Comparison of ENCODE assay signal across 8 mouse cellular contexts in the genomic region with DNA sequence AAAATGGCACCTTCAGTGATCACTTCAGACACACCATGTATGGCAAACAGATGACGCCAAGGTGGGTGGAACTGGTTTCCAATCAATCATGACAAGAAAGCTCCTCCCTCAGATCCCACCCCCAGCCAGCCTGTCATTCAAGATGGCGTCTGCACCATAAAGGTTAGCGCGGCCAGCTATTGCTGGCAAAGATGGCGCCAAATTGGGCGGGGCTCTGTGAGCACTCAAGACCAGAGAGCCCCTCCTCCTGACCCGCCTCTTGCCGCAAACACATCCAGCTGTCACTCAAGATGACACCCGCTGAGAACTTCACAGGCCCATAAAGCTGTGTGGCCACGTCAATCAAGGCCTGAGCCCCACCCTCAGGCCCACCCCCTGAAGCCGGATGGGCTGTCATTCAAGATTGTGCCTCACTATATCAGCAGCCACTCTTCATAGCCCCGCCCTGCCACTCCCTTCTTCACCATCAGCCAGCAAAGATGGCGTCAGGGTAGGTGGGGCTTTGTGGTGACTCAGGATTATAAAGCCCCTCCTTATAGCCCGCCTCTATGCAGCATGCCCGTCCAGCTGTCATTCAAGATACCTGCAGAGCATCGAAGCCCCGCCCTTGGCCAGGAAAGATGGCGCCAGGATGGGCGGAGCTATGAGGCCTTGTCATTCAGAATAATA. TPM values are rescaled to one million over a fixed set of nuclear protein-coding genes. Genes with fewer than 3 reads are reported as not detected.
DNase-seq lines count a peak whose midpoint lies in the region; ATAC-seq and TF ChIP-seq lines count a peak whose summit lies in the region.

No protein-coding gene starts in this region.

- no peak overlapping the region for H3K9ac ChIP-seq in intestine, postnatal 0 days (ENCODE audit: low read depth, low read length)
- H3K9ac ChIP-seq in midbrain, embryonic 12.5 days (replicated peaks): no peak overlapping the region
- H3K9ac ChIP-seq in stomach, embryonic 15.5 days: no peak overlapping the region

- 46% methylated on average over 19 of the region's 19 CpGs for WGBS in embryonic facial prominence, embryonic 10.5 days
- WGBS in intestine, postnatal 0 days: 39% methylated on average over 19 of the region's 19 CpGs
- WGBS in midbrain, embryonic 12.5 days: 49% methylated on average over 19 of the region's 19 CpGs
- WGBS in stomach, embryonic 15.5 days: 46% methylated on average over 19 of the region's 19 CpGs

- H3K27ac ChIP-seq in embryonic facial prominence, embryonic 10.5 days (replicated peaks): peak overlapping the region; percentile 89
- H3K27ac ChIP-seq in intestine, postnatal 0 days (ENCODE audit: low read depth, low read length): peak overlapping the region; percentile 84
- H3K27ac ChIP-seq in midbrain, embryonic 12.5 days (replicated peaks): peak overlapping the region; percentile 93
- peak overlapping the region; percentile 95 for H3K27ac ChIP-seq in stomach, embryonic 15.5 days

- peak overlapping the region; percentile 68 for H3K4me3 ChIP-seq in embryonic facial prominence, embryonic 10.5 days
- H3K4me3 ChIP-seq in intestine, postnatal 0 days (ENCODE audit: low read depth, low read length): peak overlapping the region; percentile 52
- peak overlapping the region; percentile 59 for H3K4me3 ChIP-seq in midbrain, embryonic 12.5 days
- H3K4me3 ChIP-seq in stomach, embryonic 15.5 days (replicated peaks): peak overlapping the region; percentile 50

- intact Hi-C loops in left cerebral cortex, postnatal 25 days (cut with DNase I): loop anchor here (2.0 kb wide), 1 partner anchor 190 kb away; no protein-coding TSS in a partner anchor

- ATAC-seq in intestine, postnatal 0 days: peak; percentile 83
- ATAC-seq in midbrain, embryonic 12.5 days (ENCODE audit: low FRiP score, low read depth): peak; percentile 85
- peak; percentile 84 for ATAC-seq in stomach, embryonic 15.5 days (ENCODE audit: insufficient read depth, low FRiP score, low read depth)

- TF ChIP-seq CTCF in intestine, postnatal 0 days (IDR thresholded peaks at IDR 0.05; ENCODE audit: low read depth): no peak

- peak; percentile 40 to 64 for DNase-seq in spleen, postnatal 4 days (ENCODE audit: low spot score in 2 of 2)
- DNase-seq in spleen, adult 12 weeks (ENCODE audit: low spot score): no peak
- peak; percentile 90 for DNase-seq in embryonic facial prominence, embryonic 10.5 days (ENCODE audit: low spot score)
- DNase-seq in gonadal fat pad, adult 2 months (ENCODE audit: low read depth): peak; percentile 78
- peak; percentile 89 to 98 for DNase-seq in left cerebral cortex, postnatal 25 days (ENCODE audit: low spot score in 2 of 2)

- peaks cover 43% of the 10 kb centered on the region for H3K9me3 ChIP-seq in embryonic facial prominence, embryonic 10.5 days
- peaks cover 8% of the 10 kb centered on the region; the same call in 1 of the 2 replicates for H3K9me3 ChIP-seq in intestine, postnatal 0 days (ENCODE audit: control insufficient read depth)
- H3K9me3 ChIP-seq in midbrain, embryonic 12.5 days: peaks cover 26% of the 10 kb centered on the region
- no peaks in the 10 kb centered on the region for H3K9me3 ChIP-seq in stomach, embryonic 15.5 days

- H3K4me2 ChIP-seq in intestine, postnatal 0 days (replicated peaks; ENCODE audit: low read depth): peak overlapping the region; percentile 63
- H3K4me2 ChIP-seq in midbrain, embryonic 12.5 days (replicated peaks): peak overlapping the region; percentile 44
- peak overlapping the region; percentile 46 for H3K4me2 ChIP-seq in stomach, embryonic 15.5 days

- no peaks in the 10 kb centered on the region for H3K4me1 ChIP-seq in embryonic facial prominence, embryonic 10.5 days
- H3K4me1 ChIP-seq in intestine, postnatal 0 days (replicated peaks; ENCODE audit: control insufficient read depth, insufficient read depth, low read length): no peaks in the 10 kb centered on the region
- H3K4me1 ChIP-seq in midbrain, embryonic 12.5 days: no peaks in the 10 kb centered on the region
- H3K4me1 ChIP-seq in stomach, embryonic 15.5 days: no peaks in the 10 kb centered on the region

- no peaks in the 10 kb centered on the region for H3K27me3 ChIP-seq in embryonic facial prominence, embryonic 10.5 days (replicated peaks; ENCODE audit: low read depth, poor library complexity, severe bottlenecking)
- no peaks in the 10 kb centered on the region for H3K27me3 ChIP-seq in intestine, postnatal 0 days (replicated peaks; ENCODE audit: control insufficient read depth, insufficient read depth, low read length)
- no peaks in the 10 kb centered on the region for H3K27me3 ChIP-seq in midbrain, embryonic 12.5 days
- H3K27me3 ChIP-seq in stomach, embryonic 15.5 days (replicated peaks): no peaks in the 10 kb centered on the region

- H3K36me3 ChIP-seq in embryonic facial prominence, embryonic 10.5 days (replicated peaks): peaks cover 42% of the 10 kb centered on the region
- H3K36me3 ChIP-seq in intestine, postnatal 0 days (ENCODE audit: control insufficient read depth, insufficient read depth): no peaks in the 10 kb centered on the region
- peaks cover 18% of the 10 kb centered on the region for H3K36me3 ChIP-seq in midbrain, embryonic 12.5 days
- no peaks in the 10 kb centered on the region; the same call in 1 of the 2 replicates for H3K36me3 ChIP-seq in stomach, embryonic 15.5 days

RNA-seq across cellular contexts. Expression of gene Peg3, which starts 1.8 kb away (rescaled TPM):
- 218 and 249 TPM in 2 replicates for polyA plus RNA-seq in embryonic facial prominence, embryonic 10.5 days (2016; fragmentation: Nextera tagmentation; extraction: Ambion mirVana)
- polyA plus RNA-seq in gonadal fat pad, adult 2 months (2012; rRNA removed): 8.6 and 8.9 TPM in 2 replicates
- polyA plus RNA-seq in intestine, postnatal 0 days (2015; fragmentation: Nextera tagmentation; extraction: Ambion mirVana): 15.6 and 16.6 TPM in 2 replicates
- 100 to 1,000 TPM; 201 to 222 TPM for total RNA-seq in left cerebral cortex, postnatal 25 days (2021)
- polyA plus RNA-seq in midbrain, embryonic 12.5 days (2016; fragmentation: Nextera tagmentation; extraction: Ambion mirVana): 104 and 105 TPM in 2 replicates
- polyA plus RNA-seq in stomach, embryonic 15.5 days (2015; fragmentation: Nextera tagmentation; extraction: Ambion mirVana): 134 and 157 TPM in 2 replicates

RNA-seq across cellular contexts. Expression of gene Usp29, which starts 2.0 kb away (rescaled TPM):
- 15.9 and 17.6 TPM in 2 replicates for polyA plus RNA-seq in embryonic facial prominence, embryonic 10.5 days (2016; fragmentation: Nextera tagmentation; extraction: Ambion mirVana)
- polyA plus RNA-seq in gonadal fat pad, adult 2 months (2012; rRNA removed): 0.04 TPM in 1 of 2 replicates, not detected in the other
- 0.68 and 0.71 TPM in 2 replicates for polyA plus RNA-seq in intestine, postnatal 0 days (2015; fragmentation: Nextera tagmentation; extraction: Ambion mirVana)
- 10 to 100 TPM; 41.2 to 43.8 TPM for total RNA-seq in left cerebral cortex, postnatal 25 days (2021)
- 17.5 and 18.9 TPM in 2 replicates for polyA plus RNA-seq in midbrain, embryonic 12.5 days (2016; fragmentation: Nextera tagmentation; extraction: Ambion mirVana)
- 5.7 and 6.2 TPM in 2 replicates for polyA plus RNA-seq in stomach, embryonic 15.5 days (2015; fragmentation: Nextera tagmentation; extraction: Ambion mirVana)

RNA-seq across cellular contexts. Expression of gene Zim1, which starts 32.1 kb away (rescaled TPM):
- polyA plus RNA-seq in embryonic facial prominence, embryonic 10.5 days (2016; fragmentation: Nextera tagmentation; extraction: Ambion mirVana): 1.7 and 2.3 TPM in 2 replicates
- 0.35 and 0.84 TPM in 2 replicates for polyA plus RNA-seq in gonadal fat pad, adult 2 months (2012; rRNA removed)
- 0.71 and 0.73 TPM in 2 replicates for polyA plus RNA-seq in intestine, postnatal 0 days (2015; fragmentation: Nextera tagmentation; extraction: Ambion mirVana)
- total RNA-seq in left cerebral cortex, postnatal 25 days (2021): 1 to 10 TPM; 5.1 to 5.4 TPM
- polyA plus RNA-seq in midbrain, embryonic 12.5 days (2016; fragmentation: Nextera tagmentation; extraction: Ambion mirVana): 0.86 and 1.1 TPM in 2 replicates
- 5.3 and 6.3 TPM in 2 replicates for polyA plus RNA-seq in stomach, embryonic 15.5 days (2015; fragmentation: Nextera tagmentation; extraction: Ambion mirVana)
